Mouse (Mus musculus): ENCODE results near the gene Pkp3. TPM values are rescaled to one million over a fixed set of nuclear protein-coding genes. Genes with fewer than 3 reads are reported as not detected.

Pkp3 gene
- polyA plus RNA-seq, 1 experiment = 0.06 TPM

- Histone ChIP-seq H3K27ac (ENCODE audit: insufficient read depth, low read length) (no peak overlapping the region), H3K4me1 (ENCODE audit: control insufficient read depth, insufficient read depth, low read length) (peaks cover 5% of the 10 kb centered on the region), H3K4me3 (ENCODE audit: insufficient read depth, low read length) (no peak overlapping the region)
- no peak for TF ChIP-seq POLR2A (IDR thresholded peaks at IDR 0.05; ENCODE audit: extremely low read depth, insufficient read depth, low read length)
Measured at GRCm38 (mm10) chr7:141064576-141064975, 13.4 kb upstream of the Pkp3 start.

- TF ChIP-seq CTCF (IDR thresholded peaks at IDR 0.05; ENCODE audit: extremely low read depth, insufficient read depth, low read length) (no peak), POLR2A (IDR thresholded peaks at IDR 0.05; ENCODE audit: extremely low read depth, insufficient read depth, low read length) (peak; percentile 17; the same call in 1 of the 2 replicates)
- Histone ChIP-seq H3K4me3 (ENCODE audit: insufficient read depth, low read length) (no peak overlapping the region), H3K27ac (ENCODE audit: insufficient read depth, low read length) (no peak overlapping the region), H3K4me1 (ENCODE audit: control insufficient read depth, insufficient read depth, low read length) (peaks cover 6% of the 10 kb centered on the region)
Measured at GRCm38 (mm10) chr7:141068351-141068750, 9.7 kb upstream of the Pkp3 start.

- TF ChIP-seq POLR2A (IDR thresholded peaks at IDR 0.05; ENCODE audit: extremely low read depth, insufficient read depth, low read length) (peak; percentile 66), CTCF (IDR thresholded peaks at IDR 0.05; ENCODE audit: extremely low read depth, insufficient read depth, low read length) (peak; percentile 83)
- Histone ChIP-seq H3K27ac (ENCODE audit: insufficient read depth, low read length) (peak overlapping the region; percentile 58), H3K4me3 (ENCODE audit: insufficient read depth, low read length) (peak overlapping the region; percentile 28), H3K4me1 (ENCODE audit: control insufficient read depth, insufficient read depth, low read length) (peaks cover 6% of the 10 kb centered on the region)
Measured at GRCm38 (mm10) chr7:141070058-141070862, 7.8 kb upstream of the Pkp3 start.

GRCm38 (mm10) chr7:141072017-141072745 lies 5.8 kb upstream of the Pkp3 start:
- H3K4me1 ChIP-seq (ENCODE audit: control insufficient read depth, insufficient read depth, low read length) = peaks cover 6% of the 10 kb centered on the region
- no peak overlapping the region for H3K4me3 ChIP-seq (ENCODE audit: insufficient read depth, low read length)
- TF ChIP-seq POLR2A (IDR thresholded peaks at IDR 0.05; ENCODE audit: extremely low read depth, insufficient read depth, low read length) (no peak), CTCF (IDR thresholded peaks at IDR 0.05; ENCODE audit: extremely low read depth, insufficient read depth, low read length) (peak; percentile 60)
- peak overlapping the region; percentile 74; the same call in 1 of the 2 replicates for H3K27ac ChIP-seq (ENCODE audit: insufficient read depth, low read length)

GRCm38 (mm10) chr7:141073782-141074181 lies 4.2 kb upstream of the Pkp3 start:
- Histone ChIP-seq H3K4me3 (ENCODE audit: insufficient read depth, low read length) (no peak overlapping the region), H3K4me1 (ENCODE audit: control insufficient read depth, insufficient read depth, low read length) (peaks cover 6% of the 10 kb centered on the region), H3K27ac (ENCODE audit: insufficient read depth, low read length) (no peak overlapping the region)
- TF ChIP-seq CTCF (IDR thresholded peaks at IDR 0.05; ENCODE audit: extremely low read depth, insufficient read depth, low read length) (no peak), POLR2A (IDR thresholded peaks at IDR 0.05; ENCODE audit: extremely low read depth, insufficient read depth, low read length) (no peak)

- TF ChIP-seq CTCF (IDR thresholded peaks at IDR 0.05; ENCODE audit: extremely low read depth, insufficient read depth, low read length) (no peak), POLR2A (IDR thresholded peaks at IDR 0.05; ENCODE audit: extremely low read depth, insufficient read depth, low read length) (no peak)
- Histone ChIP-seq H3K4me1 (ENCODE audit: control insufficient read depth, insufficient read depth, low read length) (no peaks in the 10 kb centered on the region), H3K4me3 (ENCODE audit: insufficient read depth, low read length) (no peak overlapping the region), H3K27ac (ENCODE audit: insufficient read depth, low read length) (no peak overlapping the region)
Measured at GRCm38 (mm10) chr7:141078876-141079275, 858 bp downstream of the Pkp3 start.

GRCm38 (mm10) chr7:141079481-141080449 lies 1.7 kb downstream of the Pkp3 start:
- Histone ChIP-seq H3K4me3 (ENCODE audit: insufficient read depth, low read length) (no peak overlapping the region), H3K27ac (ENCODE audit: insufficient read depth, low read length) (no peak overlapping the region), H3K4me1 (ENCODE audit: control insufficient read depth, insufficient read depth, low read length) (no peaks in the 10 kb centered on the region)
- TF ChIP-seq POLR2A (IDR thresholded peaks at IDR 0.05; ENCODE audit: extremely low read depth, insufficient read depth, low read length) (no peak), CTCF (IDR thresholded peaks at IDR 0.05; ENCODE audit: extremely low read depth, insufficient read depth, low read length) (no peak)

- Histone ChIP-seq H3K4me1 (ENCODE audit: control insufficient read depth, insufficient read depth, low read length) (no peaks in the 10 kb centered on the region), H3K27ac (ENCODE audit: insufficient read depth, low read length) (no peak overlapping the region), H3K4me3 (ENCODE audit: insufficient read depth, low read length) (no peak overlapping the region)
- TF ChIP-seq POLR2A (IDR thresholded peaks at IDR 0.05; ENCODE audit: extremely low read depth, insufficient read depth, low read length) (no peak), CTCF (IDR thresholded peaks at IDR 0.05; ENCODE audit: extremely low read depth, insufficient read depth, low read length) (no peak)
Measured at GRCm38 (mm10) chr7:141087894-141088293, 9.9 kb downstream of the Pkp3 start.

- Histone ChIP-seq H3K4me1 (ENCODE audit: control insufficient read depth, insufficient read depth, low read length) (no peaks in the 10 kb centered on the region), H3K4me3 (ENCODE audit: insufficient read depth, low read length) (no peak overlapping the region), H3K27ac (ENCODE audit: insufficient read depth, low read length) (no peak overlapping the region)
- TF ChIP-seq CTCF (IDR thresholded peaks at IDR 0.05; ENCODE audit: extremely low read depth, insufficient read depth, low read length) = no peak
- no peak for TF ChIP-seq POLR2A (IDR thresholded peaks at IDR 0.05; ENCODE audit: extremely low read depth, insufficient read depth, low read length)
Measured at GRCm38 (mm10) chr7:141088473-141088872, 10.5 kb downstream of the Pkp3 start.
